Mouse (Mus musculus) adrenal gland, adult 18-20 months (tissue): ENCODE results near the gene Dkc1. TPM values are rescaled to one million over a fixed set of nuclear protein-coding genes. Genes with fewer than 3 reads are reported as not detected.
A peak's percentile ranks its signal among the peaks of the same experiment; 100 is the strongest.

Experiments
- DNase-seq, 2 experiments: peaks; one replicate each; pipeline ENCODE4 v3.0.0; 2021 to 2022; ENCODE audit warnings: low spot score in 2 of 2
- long read RNA-seq, 2 experiments: library from polyadenylated mRNA; stranded (forward); transcript quantifications; one replicate each; pipeline ENCODE4 v2.0.0; 2021
- total RNA-seq, 2 experiments: library from RNA; stranded (reverse); gene quantifications; 1 replicate in 1 of 2; 2 replicates in 1 of 2; pipeline ENCODE4 v1.2.3; 2021

Gene Dkc1
- 10 to 100 TPM; 35.5 to 35.9 TPM for total RNA-seq
- long read RNA-seq, experiment 1, transcript Dkc1-201 (15 exons, 2,804 nt) = major isoform, 20 of 25 reads
- long read RNA-seq, experiment 1, partial matches to known transcripts = 2 of 25 reads
- long read RNA-seq, experiment 1, other reads (novel, unspliced or antisense) = 3 of 25 reads
- long read RNA-seq, experiment 2, transcript Dkc1-201 (15 exons, 2,804 nt) = major isoform, 26 of 51 reads
- long read RNA-seq, experiment 2, partial matches to known transcripts = 18 of 51 reads
- long read RNA-seq, experiment 2, other reads (novel, unspliced or antisense) = 7 of 51 reads

- DNase-seq = peak; percentile 76 to 77
Observed at GRCm38 (mm10) chrX:75095369-75096162, at the start of gene Dkc1. Gene Dkc1 (plus strand): TSS chrX:75095854.

DNA sequence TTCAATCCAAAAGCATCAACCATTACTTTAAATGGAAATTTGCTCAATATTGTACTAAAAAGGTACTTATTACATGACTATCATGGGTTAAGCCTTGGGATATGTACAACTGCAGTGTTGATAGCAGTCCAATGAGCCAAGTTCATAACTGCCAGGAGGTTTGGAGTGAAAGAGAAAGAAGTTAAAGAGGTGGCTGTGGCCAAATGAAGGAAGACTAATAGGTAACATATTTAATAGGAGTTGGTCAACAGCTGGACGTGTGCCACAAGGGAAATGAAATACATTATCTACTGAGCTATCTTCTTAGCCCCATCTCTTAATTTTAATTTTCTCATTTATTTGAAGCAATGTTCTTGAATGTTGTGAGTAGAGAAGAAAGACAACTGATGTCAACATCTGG is 49.7 kb upstream of the Dkc1 start:
- no peak for DNase-seq

DNA sequence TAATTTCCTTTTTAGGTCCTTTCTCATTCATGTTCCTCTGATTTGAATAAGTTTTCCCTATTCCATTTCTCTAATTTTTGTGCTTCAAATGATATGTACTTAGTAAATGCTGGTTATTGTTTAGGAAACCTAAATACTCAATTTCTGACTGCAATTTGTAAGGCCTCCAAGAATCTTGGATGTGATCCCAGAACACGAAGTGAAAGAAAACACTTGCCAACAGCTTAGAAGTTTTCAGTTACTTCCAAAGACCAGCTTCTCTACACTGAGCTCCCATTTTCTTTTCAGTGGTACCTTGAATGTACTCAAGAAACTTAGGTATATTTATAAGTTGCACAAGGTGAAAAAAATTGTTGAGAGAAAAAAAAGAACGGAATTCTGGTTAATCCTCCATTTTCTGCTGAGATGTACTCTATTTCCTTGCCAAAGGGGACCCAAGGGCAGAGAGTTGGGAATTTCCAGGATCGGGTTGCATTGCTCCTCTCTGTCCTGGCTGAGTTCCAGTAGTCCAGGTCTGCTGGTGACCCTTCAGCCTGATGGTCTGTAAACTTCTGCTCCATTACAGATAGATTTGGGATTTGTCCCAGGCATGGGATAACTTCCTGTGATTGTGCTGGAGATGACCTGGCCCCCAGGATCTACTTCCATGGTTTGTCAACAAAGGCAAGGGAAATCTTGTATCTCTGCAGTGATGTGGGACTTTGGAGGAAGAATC is 48.6 kb upstream of the Dkc1 start:
- peak in 1 of 2 experiments; percentile 2 for DNase-seq

GRCm38 (mm10) chrX:75056120-75056775 is 39.4 kb upstream of the Dkc1 start:
- no peak for DNase-seq

DNA sequence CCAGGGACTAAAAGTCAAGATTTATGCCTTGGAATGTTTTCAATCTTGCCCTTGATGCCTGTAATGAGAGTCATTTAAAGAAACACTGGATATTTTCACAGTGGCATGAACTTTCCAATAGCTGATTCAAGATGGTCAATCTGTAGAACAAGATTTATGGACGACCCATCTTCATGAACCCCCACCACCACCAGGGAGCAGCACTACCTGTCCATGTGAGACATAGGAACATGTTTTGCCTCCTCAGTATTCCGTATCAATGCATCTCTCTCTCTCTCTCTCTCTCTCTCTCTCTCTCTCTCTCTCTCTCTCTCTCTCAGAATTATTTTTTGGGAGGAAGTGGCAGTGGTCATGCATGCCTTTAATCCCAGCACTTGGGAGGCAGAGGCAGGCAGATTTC is 13.3 kb upstream of the Dkc1 start:
- no peak for DNase-seq

DNA sequence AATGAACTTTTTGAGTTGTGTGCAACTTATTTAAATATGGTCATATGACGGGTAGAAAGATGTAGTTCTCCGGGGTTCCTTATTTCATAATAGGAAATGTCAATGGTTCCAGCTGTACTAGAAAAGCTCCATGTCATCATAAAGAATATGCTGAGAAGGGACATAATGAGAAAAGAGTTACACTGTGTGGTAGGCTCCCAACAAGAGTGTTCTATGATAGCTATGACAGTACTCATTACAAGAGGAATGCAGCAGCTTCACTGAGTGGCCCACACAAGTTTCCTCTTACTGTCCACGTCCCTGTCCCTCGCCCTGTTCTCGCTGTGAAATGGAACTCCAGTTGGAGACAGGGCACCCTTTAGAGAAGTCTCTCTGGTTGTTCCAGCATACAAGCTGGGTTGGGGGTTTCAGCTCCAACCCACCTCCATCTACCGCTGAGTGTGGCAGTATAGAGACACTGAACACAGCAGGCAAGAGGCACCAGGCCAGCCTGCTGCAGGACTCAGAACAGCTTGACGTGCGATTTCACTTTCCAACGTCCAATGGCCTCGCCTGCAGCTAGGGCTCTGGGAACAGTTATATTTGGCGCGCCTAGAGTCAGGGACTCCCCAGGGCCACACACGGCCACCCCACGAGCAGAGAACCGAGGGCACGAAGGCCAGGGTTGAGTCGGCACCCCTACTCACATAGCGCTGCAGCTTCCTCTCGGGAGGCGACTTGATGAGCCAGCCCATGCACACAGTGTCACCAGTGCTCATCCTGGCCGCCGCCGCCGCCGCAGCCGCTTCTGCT is 11.5 kb upstream of the Dkc1 start:
- DNase-seq = peak in 1 of 2 experiments; percentile 21

- peak in 1 of 2 experiments; percentile 37 for DNase-seq
Observed at GRCm38 (mm10) chrX:75084774-75085508, 10.7 kb upstream of the Dkc1 start, which contains the start of gene Gab3. Gene Gab3 (minus strand): TSS chrX:75085458.

GRCm38 (mm10) chrX:75085654-75086053 is 10.0 kb upstream of the Dkc1 start:
- no peak for DNase-seq

DNA sequence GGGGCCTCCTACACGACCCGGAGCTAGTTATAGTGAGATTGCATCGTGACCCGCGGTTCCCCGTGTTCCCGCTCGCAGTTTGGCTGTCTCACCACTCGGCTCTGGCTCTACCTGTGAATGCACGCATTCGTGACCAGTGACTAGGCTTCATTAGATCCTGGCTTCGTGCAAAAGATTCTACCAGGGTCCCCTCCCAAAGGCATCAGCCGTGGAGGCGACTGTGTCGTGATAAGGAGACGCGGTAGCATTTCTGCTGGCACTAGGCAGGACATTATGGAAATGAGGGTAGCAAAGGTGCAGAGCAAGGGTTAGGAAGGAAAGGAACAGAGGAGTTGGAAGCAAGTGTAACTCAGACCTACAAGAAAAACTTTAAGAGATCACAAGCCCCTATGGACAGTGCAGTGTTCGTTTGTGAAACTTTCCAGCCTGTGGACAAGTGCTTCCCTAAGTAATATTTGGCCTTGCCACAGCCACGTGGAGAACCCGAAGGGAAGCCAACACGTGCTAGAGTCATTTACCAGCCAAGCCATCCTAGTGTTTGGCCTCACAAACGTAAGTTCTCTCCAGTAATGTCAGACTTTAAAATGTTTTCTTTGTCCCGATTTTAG is 613 bp downstream of the Dkc1 start:
- peak in 1 of 2 experiments; percentile 15 for DNase-seq

- no peak for DNase-seq
Observed at GRCm38 (mm10) chrX:75098799-75099198, 3.1 kb downstream of the Dkc1 start.

DNA sequence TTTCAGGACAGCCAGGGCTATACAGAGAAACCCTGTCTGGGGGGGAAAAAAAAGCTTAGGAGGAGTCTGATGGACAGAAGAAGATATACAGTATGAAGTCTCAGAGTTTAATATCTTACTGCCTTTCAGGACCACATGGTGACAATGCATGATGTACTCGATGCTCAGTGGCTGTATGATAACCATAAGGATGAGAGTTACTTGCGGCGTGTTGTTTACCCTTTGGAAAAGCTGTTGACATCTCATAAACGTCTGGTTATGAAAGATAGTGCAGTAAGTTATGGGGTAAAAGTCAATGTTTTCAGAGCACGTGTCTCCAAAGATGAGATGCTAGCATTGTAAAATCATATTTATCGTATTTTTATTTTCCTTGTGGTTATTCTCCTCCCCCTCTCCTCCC is 6.6 kb downstream of the Dkc1 start:
- DNase-seq = no peak

- DNase-seq = no peak
Observed at GRCm38 (mm10) chrX:75115550-75115949, 19.9 kb downstream of the Dkc1 start.

DNA sequence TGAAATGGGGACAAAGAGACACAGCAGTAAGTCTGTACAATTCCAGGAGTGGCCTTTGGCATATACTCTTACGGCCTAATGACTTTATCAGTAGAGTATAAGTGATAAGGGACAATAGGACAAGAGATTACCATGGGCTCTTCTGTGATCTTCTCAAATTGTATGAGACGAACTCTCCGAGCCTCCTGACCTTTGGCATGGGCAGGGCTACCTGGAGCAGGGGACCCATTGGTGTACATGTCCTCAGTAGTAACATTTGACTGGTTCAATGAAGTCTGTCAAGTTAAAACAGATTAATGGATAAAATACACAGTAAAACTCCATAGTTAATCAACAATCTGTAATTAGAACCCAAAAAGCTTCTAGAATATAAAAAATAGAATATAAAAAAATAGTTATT is 30.0 kb downstream of the Dkc1 start:
- no peak for DNase-seq

DNA sequence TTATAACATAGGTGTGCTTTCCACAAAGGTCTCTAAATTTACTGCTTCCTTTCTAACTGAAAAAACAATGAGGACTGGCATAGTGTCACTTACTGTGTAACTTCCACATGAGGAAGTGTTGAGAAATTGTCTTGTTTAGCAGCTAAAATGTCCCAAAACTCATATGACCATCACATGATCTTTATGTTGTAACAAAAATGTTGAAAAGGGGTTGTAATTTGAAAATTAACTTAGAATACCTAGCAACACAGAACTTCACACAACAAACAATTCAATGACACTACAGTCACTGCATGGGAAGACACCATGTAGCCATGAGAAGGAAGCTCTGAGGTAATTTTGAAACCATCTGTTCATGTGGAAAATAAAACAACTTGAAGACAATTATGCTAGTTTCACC is 31.2 kb downstream of the Dkc1 start:
- no peak for DNase-seq

GRCm38 (mm10) chrX:75128333-75128980 is 32.8 kb downstream of the Dkc1 start:
- no peak for DNase-seq

GRCm38 (mm10) chrX:75129474-75129873 is 33.8 kb downstream of the Dkc1 start:
- DNase-seq = no peak

DNA sequence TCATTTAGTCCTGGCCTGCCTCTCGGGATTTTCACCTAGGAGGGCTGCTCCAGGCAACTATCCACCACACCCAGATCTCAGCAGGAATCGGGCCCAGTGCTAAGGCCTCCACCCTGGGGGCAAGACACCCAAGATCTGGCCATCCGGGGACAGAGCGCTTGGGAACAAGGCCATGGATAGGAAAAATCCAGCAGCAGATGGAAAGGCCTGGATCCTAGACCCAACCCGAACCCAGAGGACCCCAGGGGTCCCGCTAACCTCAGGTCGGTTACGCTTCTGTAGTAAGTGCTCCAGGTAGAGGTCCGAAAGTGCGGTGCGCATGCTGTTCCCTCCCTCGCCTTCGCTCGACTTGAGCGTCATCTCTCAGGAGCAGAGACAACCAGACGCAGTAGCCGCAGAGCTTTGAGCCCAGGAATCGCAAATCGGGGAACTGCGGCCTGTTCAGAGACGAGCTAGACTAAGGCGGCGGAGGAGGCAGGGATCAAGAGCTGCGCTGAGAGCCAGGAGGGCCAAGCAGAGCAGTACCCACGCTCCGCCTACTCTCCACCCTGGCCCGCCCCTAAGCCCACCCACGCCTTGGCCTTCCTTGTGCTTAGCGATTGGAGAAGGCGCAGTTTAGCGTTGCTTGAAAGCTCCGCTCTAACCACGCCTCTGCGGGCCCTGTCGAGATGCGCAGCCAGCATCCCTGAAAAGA is 35.0 kb downstream of the Dkc1 start, which contains the start of gene Mpp1:
TSS of gene Mpp1 (minus strand) at position 550 of the 694 bp plus-strand sequence.
- peak; percentile 65 to 70 for DNase-seq

DNA sequence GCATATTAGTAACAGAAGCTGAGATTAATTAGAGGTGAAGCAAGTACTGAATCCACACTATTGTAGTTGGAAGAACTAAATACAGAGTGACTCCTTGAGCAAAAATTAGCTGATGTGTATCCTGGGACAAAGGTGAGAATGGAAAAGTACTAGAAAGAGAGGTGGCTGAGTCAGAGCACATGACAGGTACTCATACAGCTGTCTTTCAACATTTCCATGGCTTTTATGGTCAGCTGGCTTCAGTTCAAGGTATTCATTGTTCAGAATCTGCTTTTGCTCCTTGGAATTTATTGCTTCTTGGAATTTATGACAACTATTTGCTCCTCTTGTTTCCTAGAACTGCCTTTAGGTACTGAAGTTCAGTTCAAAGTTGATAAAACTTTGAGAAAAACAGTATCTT is 41.3 kb downstream of the Dkc1 start:
- no peak for DNase-seq
